Mouse (Mus musculus) left cerebral cortex, postnatal 10 days (tissue): ENCODE measurements around the gene Zfp712. TPM values are rescaled to one million over a fixed set of nuclear protein-coding genes. Genes with fewer than 3 reads are reported as not detected.

Experiments used
- DNase-seq, 2 experiments: peaks; one replicate each; pipeline ENCODE4 v3.0.0; 2021 to 2022; ENCODE audit warnings: low spot score in 2 of 2, mixed read lengths in 1 of 2; ENCODE audit errors: extremely low spot score in 1 of 2
- intact Hi-C: fragments of 180-260 bp; cut with DNase I; formaldehyde crosslinking; loops from one replicate; pipeline ENCODE4 v1.15.1; 2025
- total RNA-seq, 2 experiments: library from RNA; stranded (reverse); gene quantifications; 2 replicates each; pipeline ENCODE4 v1.2.3; 2021

Zfp712 gene
- total RNA-seq, result 1 to 10 TPM; 5.5 to 6.1 TPM

DNA sequence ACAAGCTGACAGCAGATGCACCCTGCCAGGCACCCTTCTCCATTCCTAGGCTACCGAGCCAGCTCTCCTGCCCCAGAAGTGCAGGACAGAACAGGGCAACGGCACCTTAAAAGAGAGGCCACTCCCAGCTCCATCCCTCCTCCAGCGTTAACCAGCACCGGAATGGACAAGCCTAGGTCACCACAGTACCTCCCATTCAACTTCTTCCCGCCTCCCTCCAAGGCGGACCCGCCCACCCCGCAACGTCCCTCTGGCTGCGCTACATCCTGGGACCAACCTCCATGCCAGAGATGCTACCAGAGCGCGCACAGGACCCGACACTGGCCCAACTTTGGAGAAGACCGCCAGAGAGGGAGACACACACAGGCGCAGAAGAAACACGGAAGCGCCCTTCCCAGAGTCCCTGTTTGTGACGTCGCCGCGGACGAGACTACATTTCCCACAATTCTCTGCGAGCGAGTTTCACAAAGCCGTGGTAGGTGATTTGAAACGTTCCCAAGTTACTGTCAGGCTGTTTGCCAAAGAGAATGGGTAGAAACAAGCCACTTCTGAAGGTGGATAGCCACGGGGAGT lies at the start of gene Zfp712:
Gene Zfp712, minus strand, starts transcription at position 385 of the 573 bp plus-strand sequence.
- intact Hi-C loops, result no loop called here

DNA sequence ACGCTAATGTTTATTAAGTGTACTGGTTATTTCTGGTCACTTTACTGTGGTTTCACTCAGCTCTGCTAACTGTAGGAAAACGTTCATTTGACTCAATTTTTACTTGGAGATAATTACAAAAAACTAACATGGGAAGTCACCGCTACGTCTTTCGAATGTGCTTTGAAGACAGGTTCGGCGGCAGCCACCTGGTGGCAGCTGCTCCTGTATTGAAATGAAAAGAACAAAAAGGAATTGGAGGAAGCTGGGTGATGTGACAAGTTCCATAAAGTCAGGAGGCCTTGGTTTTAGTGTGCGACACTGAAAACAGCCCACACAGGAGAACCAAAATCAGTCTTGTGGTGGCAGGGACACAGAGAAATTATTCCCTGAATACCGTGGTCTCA lies 47.8 kb upstream of the Zfp712 start:
- DNase-seq, result peak in 1 of 2 experiments; percentile 55

More for the DNA sequence above, at the start of gene Zfp712:
- peak; percentile 92 to 93 for DNase-seq

DNA sequence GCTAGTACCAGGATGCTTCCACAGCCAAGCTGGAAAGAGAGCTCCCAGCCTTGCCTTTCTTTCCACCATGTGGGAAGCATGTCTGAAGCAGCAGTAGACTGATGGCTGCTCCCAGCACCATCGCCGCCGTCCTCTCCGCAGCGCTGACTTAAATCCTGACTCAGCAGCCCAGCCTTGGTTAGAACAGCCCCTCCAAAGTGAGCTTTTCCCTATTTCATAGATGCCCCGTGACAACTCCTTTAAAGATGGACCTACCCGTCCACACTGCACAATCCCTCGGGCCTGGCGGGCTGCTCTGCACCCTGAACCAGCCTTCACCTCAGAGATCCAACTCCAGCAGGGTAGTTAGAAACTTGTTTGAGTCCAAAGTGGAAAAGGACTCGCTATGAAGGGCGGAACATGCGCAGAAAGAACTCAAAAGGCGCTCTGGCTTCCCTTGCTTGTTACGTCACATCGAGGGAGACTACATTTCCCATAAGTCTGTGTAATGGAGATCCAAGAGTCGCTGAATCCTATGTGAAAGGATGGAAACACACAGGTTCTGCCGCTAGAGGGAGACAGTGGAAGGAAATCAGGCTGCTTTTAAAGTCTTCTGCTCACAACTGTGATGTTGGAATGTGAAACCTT lies 47.3 kb upstream of the Zfp712 start, which contains the start of gene Gm28557:
Gene Gm28557, minus strand, starts transcription at position 411 of the 627 bp plus-strand sequence.
- peak; percentile 89 to 95 for DNase-seq
- intact Hi-C loops, result no loop called here

More for the DNA sequence above, 47.8 kb upstream of the Zfp712 start:
- intact Hi-C loops, result no loop called here

DNA sequence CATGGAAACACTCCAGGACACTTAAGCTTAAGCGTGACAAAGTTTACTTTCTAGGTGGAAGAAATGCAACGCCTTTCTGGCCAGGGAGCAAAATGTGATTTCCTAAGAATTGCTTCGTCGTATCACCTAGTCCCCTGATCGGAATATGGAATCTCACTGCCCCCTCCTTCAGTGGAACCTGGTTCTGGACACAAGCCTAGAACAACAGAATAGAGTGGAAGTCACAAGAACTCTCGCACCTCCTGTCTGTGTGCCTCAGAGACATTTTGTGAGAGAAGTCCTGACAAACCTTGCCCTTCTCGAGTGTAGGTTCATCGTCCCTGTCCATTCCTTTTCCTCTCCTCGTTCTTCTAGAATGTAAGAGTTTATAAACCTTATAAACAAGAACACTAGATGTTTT lies 46.7 kb upstream of the Zfp712 start:
- intact Hi-C loops, result no loop called here
- no peak for DNase-seq

DNA sequence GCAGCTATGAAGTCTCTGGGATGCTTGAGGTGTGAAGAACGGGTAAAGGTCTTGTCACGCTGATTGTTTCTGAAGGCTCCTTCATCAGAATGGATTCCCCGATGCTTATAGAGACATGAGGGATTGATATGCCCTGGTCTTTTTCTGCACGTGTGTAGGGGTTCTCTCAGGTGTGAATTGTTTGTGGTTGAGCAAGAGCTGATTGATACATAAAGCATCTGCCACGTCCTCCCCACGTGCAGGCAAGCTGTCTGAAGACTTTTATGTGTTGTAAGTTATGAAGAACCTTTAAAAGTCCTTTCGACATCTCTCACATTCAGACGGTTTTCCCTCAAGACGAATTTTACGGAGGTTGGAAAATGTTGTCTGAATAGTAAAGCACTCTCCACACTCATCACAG lies 36.9 kb upstream of the Zfp712 start, which contains the start of gene Zfp708:
Gene Zfp708, minus strand, starts transcription at position 101 of the 400 bp plus-strand sequence.
- DNase-seq, result no peak
- intact Hi-C loops, result no loop called here

DNA sequence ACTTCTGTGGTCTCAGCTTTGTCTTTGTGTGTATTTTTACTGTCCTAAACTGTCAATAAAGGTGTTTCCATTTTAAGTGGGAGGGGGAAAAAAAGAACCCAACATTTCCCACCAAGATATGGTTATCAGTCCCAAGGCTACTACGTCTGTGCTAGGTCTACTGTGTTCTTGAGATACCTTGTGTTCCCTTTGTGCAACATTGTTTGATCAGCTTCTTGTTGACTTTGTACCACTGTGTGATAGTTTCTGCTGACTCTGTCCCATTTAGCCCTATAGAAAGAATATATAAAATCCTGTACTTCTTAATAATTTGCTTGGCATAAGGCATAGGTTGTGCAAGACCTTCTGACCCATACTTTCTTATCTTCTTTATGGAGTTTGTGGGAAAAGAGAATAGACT lies 29.2 kb upstream of the Zfp712 start:
- intact Hi-C loops, result no loop called here
- DNase-seq, result no peak

DNA sequence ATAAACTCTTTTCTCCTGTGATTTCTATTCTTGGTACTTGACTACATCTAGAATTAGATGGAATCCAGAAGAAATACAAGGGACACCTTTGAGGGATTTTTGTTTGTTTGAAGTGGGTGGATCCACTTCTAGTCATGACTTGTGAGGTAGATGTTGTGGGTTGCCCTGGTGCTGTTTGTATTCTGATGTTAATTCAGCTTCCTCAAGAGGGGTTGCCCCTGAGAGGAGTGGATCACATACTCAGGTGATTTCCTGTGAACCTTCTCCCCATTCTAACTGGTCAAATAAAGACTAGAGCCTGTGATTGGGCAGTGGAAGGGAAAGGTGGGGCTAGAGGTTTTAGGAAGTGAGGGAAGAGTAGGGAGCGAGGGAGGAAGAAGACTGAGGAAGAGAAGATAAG lies 21.0 kb upstream of the Zfp712 start:
- DNase-seq, result no peak
- intact Hi-C loops, result no loop called here

DNA sequence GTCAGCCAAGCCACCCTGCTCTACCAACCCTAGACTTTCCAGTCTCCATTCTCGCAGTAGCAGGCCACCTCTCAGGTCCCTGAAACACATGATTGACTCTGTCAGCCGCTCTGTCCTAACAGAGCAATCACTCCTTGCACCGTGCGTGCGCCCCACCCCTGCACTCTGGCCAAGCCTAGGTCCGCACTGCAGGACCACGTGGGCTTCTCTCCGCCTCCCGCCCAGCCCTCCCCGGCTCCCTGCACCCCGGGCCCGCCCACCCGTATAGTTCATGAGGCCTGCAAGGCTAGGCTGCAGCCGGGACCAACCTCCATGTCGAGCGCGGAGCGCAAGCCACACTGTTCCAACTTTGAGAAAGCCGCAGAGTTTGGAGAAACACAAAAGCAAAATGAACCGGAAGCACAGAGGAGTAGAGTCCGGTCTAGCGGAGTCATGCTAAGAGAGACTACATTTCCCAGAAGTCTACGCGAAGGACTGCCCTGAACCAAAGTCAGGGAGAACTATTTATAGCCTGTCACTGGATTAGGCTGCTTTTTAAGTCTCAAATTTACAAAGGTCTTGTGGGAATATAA lies 20.3 kb upstream of the Zfp712 start:
- intact Hi-C loops, result no loop called here
- DNase-seq, result peak; percentile 73 to 76

DNA sequence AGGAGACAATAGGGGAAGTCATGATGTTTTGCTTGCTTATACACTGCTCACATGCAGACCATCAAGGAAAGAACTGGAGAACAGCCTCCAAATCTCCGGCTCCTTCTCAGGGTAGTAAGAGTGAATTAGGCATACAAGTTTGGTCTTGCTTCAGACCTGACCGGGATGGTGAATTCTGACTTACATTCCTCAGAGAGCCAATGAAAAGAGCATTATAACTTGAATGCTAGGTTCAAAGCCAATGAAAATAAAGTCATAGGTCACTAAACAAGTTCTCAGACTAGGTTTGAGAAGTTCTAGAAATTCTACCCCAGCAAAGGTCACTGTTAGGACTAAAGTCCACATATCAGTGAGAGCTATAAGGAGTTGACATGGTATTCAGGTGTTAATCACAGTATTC lies 16.3 kb upstream of the Zfp712 start:
- intact Hi-C loops, result no loop called here
- DNase-seq, result no peak

DNA sequence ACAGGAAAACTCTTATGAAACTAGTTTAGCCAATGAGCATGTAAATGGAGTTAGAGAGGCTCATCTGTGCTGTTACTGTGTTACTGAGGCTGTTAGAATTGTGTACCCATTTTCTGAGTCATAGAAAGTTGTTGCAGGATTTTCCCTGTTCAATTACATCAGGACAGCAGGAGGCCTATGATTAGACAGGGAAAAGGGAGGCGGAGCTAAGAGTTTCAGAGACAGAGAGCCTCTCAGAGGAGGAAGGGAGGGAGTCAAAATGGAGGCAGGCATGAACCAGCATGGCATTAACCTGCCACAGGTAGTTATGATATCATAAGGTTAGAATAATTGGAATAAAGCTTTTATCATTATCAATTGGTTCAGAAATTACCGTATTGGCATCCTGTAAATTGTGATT lies 11.8 kb upstream of the Zfp712 start:
- DNase-seq, result no peak
- intact Hi-C loops, result no loop called here

DNA sequence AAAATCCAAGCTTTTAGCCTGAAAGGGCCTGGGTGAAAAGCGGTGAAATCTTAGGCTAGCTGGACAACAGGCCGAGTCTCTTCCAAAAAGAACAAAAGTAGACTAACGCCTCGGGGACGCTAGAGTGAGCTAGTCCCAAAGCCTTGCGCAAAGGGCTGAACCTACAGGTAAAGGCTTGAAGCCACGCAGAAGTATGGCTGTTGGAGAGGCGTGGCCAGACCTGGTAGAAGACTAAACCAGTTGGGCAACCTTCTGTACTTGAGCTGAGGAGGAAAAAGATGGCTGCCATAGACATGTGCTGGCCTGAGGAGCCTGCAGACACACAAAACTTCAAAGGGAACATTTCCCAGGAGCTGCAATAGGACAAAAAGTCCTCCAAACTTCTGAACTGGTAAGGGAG lies 4.4 kb upstream of the Zfp712 start:
- intact Hi-C loops, result no loop called here
- DNase-seq, result no peak

DNA sequence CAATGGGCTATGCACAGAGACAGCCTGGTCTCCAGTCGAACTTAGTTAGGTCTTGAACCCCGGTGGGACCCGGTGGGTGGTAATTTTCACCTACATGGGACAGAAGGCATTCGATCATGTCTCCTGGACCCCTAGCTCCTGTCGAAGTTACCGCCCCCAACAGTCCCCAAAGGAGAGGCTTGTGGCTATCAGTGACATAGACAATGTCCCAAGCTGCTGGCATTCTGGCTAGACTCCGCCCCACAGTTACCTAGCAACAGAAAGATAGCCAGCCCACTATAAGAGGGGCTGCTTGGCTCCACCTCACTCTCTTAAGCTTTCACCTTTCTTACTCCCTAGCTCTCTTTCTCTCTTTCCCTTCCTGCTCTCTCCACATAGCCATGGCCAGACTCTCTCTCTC lies 1.5 kb upstream of the Zfp712 start:
- DNase-seq, result no peak
- intact Hi-C loops, result no loop called here

DNA sequence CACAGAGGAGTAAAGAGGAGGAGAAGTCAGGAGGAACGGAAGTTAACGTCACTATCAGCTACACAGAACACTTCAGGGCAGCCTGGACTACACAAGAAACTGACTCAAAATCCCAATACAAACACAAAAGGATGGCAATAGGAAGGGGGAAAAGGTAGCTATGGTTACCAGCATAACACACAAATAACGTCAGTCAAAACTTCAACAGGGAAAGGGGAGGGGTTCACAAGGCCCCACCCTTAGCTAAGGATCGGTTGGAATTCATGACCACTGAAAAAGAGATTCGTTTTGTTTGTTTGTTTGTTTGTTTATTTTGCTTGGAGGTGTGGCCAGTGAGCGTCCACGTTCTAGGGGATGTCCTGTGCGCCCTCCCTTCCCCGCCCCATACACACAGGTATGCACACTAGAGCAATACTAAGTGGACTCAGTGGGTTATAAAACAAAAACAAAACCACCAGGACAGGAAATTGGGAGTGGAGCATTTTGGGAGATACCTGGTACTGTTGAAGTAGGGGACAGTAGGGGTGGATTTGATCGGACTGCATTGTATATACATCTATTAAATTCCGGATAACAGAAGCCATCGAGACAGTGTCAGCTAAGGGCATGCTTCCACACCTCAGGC lies 697 bp downstream of the Zfp712 start:
- intact Hi-C loops, result no loop called here
- DNase-seq, result no peak

Other genes starting within 250 kb of the Zfp712 start
- gene Gm10767, start 156.3 kb downstream of the Zfp712 start, total RNA-seq, result 1 to 10 TPM; 2.7 to 3.2 TPM
- 1 to 10 TPM; 3.0 TPM for gene Zfp708, start 36.8 kb upstream of the Zfp712 start, total RNA-seq
- gene Gm28557, start 47.4 kb upstream of the Zfp712 start, total RNA-seq, result 1 to 10 TPM; 1.2 to 1.7 TPM
- not detected for gene Rslcan18, start 55.1 kb upstream of the Zfp712 start, total RNA-seq
- gene Zfp759, start 60.5 kb upstream of the Zfp712 start, total RNA-seq, result 10 to 100 TPM in 1 of 2 experiments, 1 to 10 TPM in 1; 9.2 to 11.4 TPM
- gene Rsl1, start 112.0 kb upstream of the Zfp712 start, total RNA-seq, result 1 to 10 TPM; 4.8 to 7.8 TPM
- 1 to 10 TPM; 2.2 to 3.4 TPM for gene Zfp455, start 133.3 kb upstream of the Zfp712 start, total RNA-seq
- 10 to 100 TPM; 19.8 to 20.5 TPM for gene Zfp458, start 217.3 kb upstream of the Zfp712 start, total RNA-seq
- 1 to 10 TPM; 3.2 to 3.6 TPM for gene Zfp457, start 245.3 kb upstream of the Zfp712 start, total RNA-seq